Mouse (Mus musculus): ENCODE measurements around the gene Btbd18. TPM values are rescaled to one million over a fixed set of nuclear protein-coding genes. Genes with fewer than 3 reads are reported as not detected.

Gene Btbd18
- total and polyA plus RNA-seq, 3 experiments = 0.04 to 0.24 TPM; not detected in 1

- no peaks in the 10 kb centered on the region for H3K9me3 ChIP-seq (replicated peaks; ENCODE audit: low read length)
- in situ Hi-C loops (cut with MboI; ENCODE audit: low pct_ligation_motif_present, low pct_unique_long_range_greater_than_20kb, low sequenced_read_pairs) (no loop called here), dilution Hi-C loops (cut with MboI; ENCODE audit: extremely low pct_ligation_motif_present, extremely low pct_unique_long_range_greater_than_20kb, low sequenced_read_pairs) (no loop called here)
- peaks cover 59 to 89% of the 10 kb centered on the region in 2 experiments for H3K36me3 ChIP-seq (replicated peaks in 1 of 2; ENCODE audit: control insufficient read depth in 1 of 2, insufficient read depth in 1 of 2, low read length in 1 of 2)
- no peak overlapping the region for H3K4me3 ChIP-seq (replicated peaks in 1 of 3; ENCODE audit: low read depth in 2 of 3, low read length in 2 of 3, poor library complexity in 1 of 3)
- no peak overlapping the region for H3K27ac ChIP-seq (ENCODE audit: insufficient read depth, low read depth)
- DNase-seq (ENCODE audit: extremely low read depth) = no peak
- H3K9ac ChIP-seq (ENCODE audit: insufficient read depth, low read depth) = no peak overlapping the region
- peaks cover 0 to 4% of the 10 kb centered on the region in 2 experiments; a peak in 1 of 4 replicates for H3K4me1 ChIP-seq (ENCODE audit: control insufficient read depth in 1 of 2, insufficient read depth in 2 of 2)
- H3K4me2 ChIP-seq (ENCODE audit: insufficient read depth, low read depth, poor library complexity, severe bottlenecking) = no peak overlapping the region
- H3K27me3 ChIP-seq (replicated peaks) = no peaks in the 10 kb centered on the region
- TF ChIP-seq POLR2A (IDR thresholded peaks at IDR 0.05; ENCODE audit: low read depth, low read length) (no peak), ZMIZ1 (IDR thresholded peaks at IDR 0.05; ENCODE audit: low read depth, low read length) (no peak), PAX5 (IDR thresholded peaks at IDR 0.05; ENCODE audit: low read length) (no peak), EP300 (IDR thresholded peaks at IDR 0.05; ENCODE audit: low read length) (no peak), TBP (conservative IDR thresholded peaks at IDR 0.05; ENCODE audit: low read depth, low read length) (no peak), ZC3H11A (IDR thresholded peaks at IDR 0.05; ENCODE audit: low read depth, low read length) (no peak), MAFK (IDR thresholded peaks at IDR 0.05; ENCODE audit: insufficient replicate concordance, low read length) (no peak)
- 0 out of 2 replicates have a peak, but pooled peaks cover 2% of the 10 kb centered on the region for H3K79me2 ChIP-seq (replicated peaks; ENCODE audit: control insufficient read depth, extremely low read depth, insufficient read depth, poor library complexity, severe bottlenecking)
These were observed 29.4 kb downstream of the Btbd18 start for GRCm38 (mm10) chr2:84688080-84688844.

GRCm38 (mm10) chr2:84690050-84690449 lies 31.2 kb downstream of the Btbd18 start:
- Histone ChIP-seq H3K9me3 (replicated peaks; ENCODE audit: low read length) (no peaks in the 10 kb centered on the region), H3K4me2 (ENCODE audit: insufficient read depth, low read depth, poor library complexity, severe bottlenecking) (no peak overlapping the region), H3K4me1 (ENCODE audit: control insufficient read depth in 1 of 2, insufficient read depth in 2 of 2) (peaks cover 0 to 4% of the 10 kb centered on the region in 2 experiments; a peak in 1 of 4 replicates), H3K27ac (ENCODE audit: insufficient read depth, low read depth) (no peak overlapping the region), H3K9ac (ENCODE audit: insufficient read depth, low read depth) (no peak overlapping the region), H3K4me3 (replicated peaks in 1 of 3; ENCODE audit: low read depth in 2 of 3, low read length in 2 of 3, poor library complexity in 1 of 3) (no peak overlapping the region), H3K36me3 (replicated peaks in 1 of 2; ENCODE audit: control insufficient read depth in 1 of 2, insufficient read depth in 1 of 2, low read length in 1 of 2) (peaks cover 67 to 93% of the 10 kb centered on the region in 2 experiments), H3K79me2 (replicated peaks; ENCODE audit: control insufficient read depth, extremely low read depth, insufficient read depth, poor library complexity, severe bottlenecking) (0 out of 2 replicates have a peak, but pooled peaks cover 2% of the 10 kb centered on the region), H3K27me3 (replicated peaks) (no peaks in the 10 kb centered on the region)
- in situ Hi-C loops (cut with MboI; ENCODE audit: low pct_ligation_motif_present, low pct_unique_long_range_greater_than_20kb, low sequenced_read_pairs) = no loop called here
- TF ChIP-seq MAFK (IDR thresholded peaks at IDR 0.05; ENCODE audit: insufficient replicate concordance, low read length) (no peak), SIN3A (IDR thresholded peaks at IDR 0.05; ENCODE audit: low read length) (no peak), USF2 (conservative IDR thresholded peaks at IDR 0.05; ENCODE audit: low read depth, low read length) (no peak), POLR2A (IDR thresholded peaks at IDR 0.05; ENCODE audit: low read depth, low read length) (peak; percentile 19; the same call in 1 of the 2 replicates)
- dilution Hi-C loops (cut with MboI; ENCODE audit: extremely low pct_ligation_motif_present, extremely low pct_unique_long_range_greater_than_20kb, low sequenced_read_pairs) = no loop called here
- DNase-seq (ENCODE audit: extremely low read depth) = no peak

GRCm38 (mm10) chr2:84695007-84695695 lies 36.3 kb downstream of the Btbd18 start:
- no peaks in the 10 kb centered on the region for H3K9me3 ChIP-seq (replicated peaks; ENCODE audit: low read length)
- H3K27ac ChIP-seq (ENCODE audit: insufficient read depth, low read depth) = no peak overlapping the region
- H3K36me3 ChIP-seq (replicated peaks in 1 of 2; ENCODE audit: control insufficient read depth in 1 of 2, insufficient read depth in 1 of 2, low read length in 1 of 2) = peaks cover 43 to 81% of the 10 kb centered on the region in 2 experiments
- H3K79me2 ChIP-seq (replicated peaks; ENCODE audit: control insufficient read depth, extremely low read depth, insufficient read depth, poor library complexity, severe bottlenecking) = no peaks in the 10 kb centered on the region
- in situ Hi-C loops (cut with MboI; ENCODE audit: low pct_ligation_motif_present, low pct_unique_long_range_greater_than_20kb, low sequenced_read_pairs) = no loop called here
- dilution Hi-C loops (cut with MboI; ENCODE audit: extremely low pct_ligation_motif_present, extremely low pct_unique_long_range_greater_than_20kb, low sequenced_read_pairs) = no loop called here
- H3K27me3 ChIP-seq (replicated peaks) = no peaks in the 10 kb centered on the region
- TF ChIP-seq SIN3A (IDR thresholded peaks at IDR 0.05; ENCODE audit: low read length) = no peak
- TF ChIP-seq ZKSCAN1 (IDR thresholded peaks at IDR 0.05; ENCODE audit: borderline replicate concordance, low read depth, low read length) = no peak
- no peak for TF ChIP-seq NELFE (IDR thresholded peaks at IDR 0.05; ENCODE audit: low read depth, low read length)
- no peak for TF ChIP-seq CHD1 (IDR thresholded peaks at IDR 0.05; ENCODE audit: low read depth, low read length)
- no peak for TF ChIP-seq UBTF (IDR thresholded peaks at IDR 0.05; ENCODE audit: low read depth, low read length)
- no peak for TF ChIP-seq NRF1 (IDR thresholded peaks at IDR 0.05; ENCODE audit: low read depth, low read length)
- no peak for TF ChIP-seq USF2 (conservative IDR thresholded peaks at IDR 0.05; ENCODE audit: low read depth, low read length)
- no peak for TF ChIP-seq JUND (conservative IDR thresholded peaks at IDR 0.05; ENCODE audit: low read depth, low read length)
- TF ChIP-seq ZMIZ1 (IDR thresholded peaks at IDR 0.05; ENCODE audit: low read depth, low read length) = no peak
- TF ChIP-seq ZNF384 (IDR thresholded peaks at IDR 0.05; ENCODE audit: low read depth, low read length) = no peak
- no peak for TF ChIP-seq EP300 (IDR thresholded peaks at IDR 0.05; ENCODE audit: low read length)
- no peak for TF ChIP-seq TBP (conservative IDR thresholded peaks at IDR 0.05; ENCODE audit: low read depth, low read length)
- no peak overlapping the region for H3K9ac ChIP-seq (ENCODE audit: insufficient read depth, low read depth)
- no peaks in the 10 kb centered on the region for H3K4me1 ChIP-seq (ENCODE audit: control insufficient read depth in 1 of 2, insufficient read depth in 2 of 2)
- H3K4me3 ChIP-seq (replicated peaks in 1 of 3; ENCODE audit: low read depth in 2 of 3, low read length in 2 of 3, poor library complexity in 1 of 3) = no peak overlapping the region
- DNase-seq (ENCODE audit: extremely low read depth) = no peak
- H3K4me2 ChIP-seq (ENCODE audit: insufficient read depth, low read depth, poor library complexity, severe bottlenecking) = no peak overlapping the region

Data from CH12.LX (cell line).